Comparison of ENCODE assay signal across 7 mouse cellular contexts in the genomic region with DNA sequence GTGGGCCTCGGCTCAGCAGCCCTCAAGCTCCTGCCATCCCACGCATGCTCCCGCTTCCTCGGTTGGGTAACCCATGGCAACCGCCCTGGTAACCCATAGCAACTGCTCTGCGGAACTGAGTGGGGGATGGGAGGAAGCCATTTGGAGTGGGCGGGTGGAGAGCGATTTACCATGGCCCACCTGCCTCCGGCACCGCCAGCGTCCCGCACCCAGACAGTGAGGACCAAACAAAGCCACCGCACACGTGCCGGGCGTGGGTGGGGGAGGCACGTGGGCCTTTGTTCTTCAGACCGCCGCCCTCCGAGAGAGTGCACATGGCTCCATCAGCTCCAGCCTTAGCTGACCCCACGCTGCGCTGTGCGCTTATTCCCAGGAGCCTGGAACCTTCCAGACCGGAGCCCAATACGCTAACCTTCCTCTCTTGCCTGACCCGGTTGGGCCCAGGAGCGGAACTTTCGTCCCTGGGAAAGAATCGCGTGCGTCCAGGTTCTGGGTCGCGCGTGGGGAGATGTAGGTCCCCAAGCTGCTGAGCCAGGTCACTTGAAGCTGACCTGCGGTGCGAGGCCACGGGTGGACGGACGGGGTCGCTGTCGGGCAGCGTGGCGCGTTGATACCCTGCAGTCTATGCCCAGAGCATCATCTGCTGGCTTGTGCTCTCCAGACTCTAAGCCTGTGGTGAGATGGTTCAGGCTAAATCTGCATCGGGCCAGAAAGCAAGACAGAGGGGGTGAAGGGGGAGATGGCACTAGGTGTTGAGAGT.
DNase-seq lines count a peak whose midpoint lies in the region; ATAC-seq lines count a peak whose summit lies in the region.

No protein-coding gene starts in this region.

- peaks cover 12% of the 10 kb centered on the region for H3K36me3 ChIP-seq in heart, embryonic 13.5 days
- no peaks in the 10 kb centered on the region for H3K36me3 ChIP-seq in kidney, embryonic 16.5 days (ENCODE audit: insufficient read depth, low read length)

- H3K4me2 ChIP-seq in heart, embryonic 13.5 days = peak overlapping the region; percentile 88
- H3K4me2 ChIP-seq in kidney, embryonic 16.5 days (replicated peaks; ENCODE audit: low read depth, low read length) = peak overlapping the region; percentile 88

- H3K4me3 ChIP-seq in heart, embryonic 13.5 days = peak overlapping the region; percentile 56
- peak overlapping the region; percentile 45 for H3K4me3 ChIP-seq in kidney, embryonic 16.5 days (ENCODE audit: low read length)

- no peaks in the 10 kb centered on the region for H3K27me3 ChIP-seq in heart, embryonic 13.5 days (replicated peaks)
- no peaks in the 10 kb centered on the region for H3K27me3 ChIP-seq in kidney, embryonic 16.5 days (ENCODE audit: insufficient read depth, low read length)

- H3K9me3 ChIP-seq in heart, embryonic 13.5 days = no peaks in the 10 kb centered on the region
- no peaks in the 10 kb centered on the region for H3K9me3 ChIP-seq in kidney, embryonic 16.5 days (ENCODE audit: low read length)

- peaks cover 14% of the 10 kb centered on the region for H3K4me1 ChIP-seq in heart, embryonic 13.5 days
- peaks cover 25% of the 10 kb centered on the region for H3K4me1 ChIP-seq in kidney, embryonic 16.5 days (ENCODE audit: insufficient read depth, low read length)

- peak; percentile 95 for DNase-seq in brain, embryonic 18.5 days (ENCODE audit: low read depth, low spot score)
- peak; percentile 10 for DNase-seq in fibroblast of lung, adult 2 months (ENCODE audit: low read depth)
- peak; percentile 64 for DNase-seq in liver
- peak; percentile 36 to 47 for DNase-seq in spleen, postnatal 14 days (ENCODE audit: low spot score in 2 of 2)

- H3K9ac ChIP-seq in heart, embryonic 13.5 days = peak overlapping the region; percentile 76
- peak overlapping the region; percentile 63 for H3K9ac ChIP-seq in kidney, embryonic 16.5 days (replicated peaks; ENCODE audit: low read length)

- no peak; the same call in 1 of the 2 replicates for ATAC-seq in heart, embryonic 13.5 days (ENCODE audit: extremely low read depth, insufficient number of reproducible peaks, low FRiP score, low TSS enrichment)
- ATAC-seq in kidney, embryonic 16.5 days (ENCODE audit: low FRiP score, low TSS enrichment) = peak; percentile 84
- peak; percentile 89 for ATAC-seq in monocyte, adult 5-6 weeks (replicated peaks; ENCODE audit: insufficient number of reproducible peaks, low FRiP score, low TSS enrichment, poor library complexity, severe bottlenecking)

- WGBS in heart, embryonic 13.5 days = 2% methylated on average over 45 of the region's 45 CpGs
- WGBS in kidney, embryonic 16.5 days = under 1% methylated on average over 45 of the region's 45 CpGs

- H3K27ac ChIP-seq in heart, embryonic 13.5 days (replicated peaks) = peak overlapping the region; percentile 30; the same call in 1 of the 2 replicates
- H3K27ac ChIP-seq in kidney, embryonic 16.5 days (ENCODE audit: low read length) = peak overlapping the region; percentile 56

Comparison
In these comparisons a context has a peak if more than half of its experiments do, and no peak if none do; other contexts are left out.
1. DNase-seq: peak in every context shown above with its lines; median percentile 95 in brain, embryonic 18.5 days; 64 in liver; 42 in spleen, postnatal 14 days; 10 in fibroblast of lung, adult 2 months.